Mouse (Mus musculus) heart, postnatal 25 days (tissue): ENCODE data around the gene 1700067K01Rik. TPM values are rescaled to one million over a fixed set of nuclear protein-coding genes. Genes with fewer than 3 reads are reported as not detected.
A peak's percentile ranks its signal among the peaks of the same experiment; 100 is the strongest.

Source experiments
- DNase-seq: peaks from one replicate; pipeline ENCODE4 v3.0.0; 2022; ENCODE audit warnings: low spot score
- intact Hi-C: fragments of 180-260 bp; cut with DNase I; formaldehyde crosslinking; loops from one replicate; pipeline ENCODE4 v1.15.1; 2025
- microRNA-seq: library from miRNA; unstranded; fragments of <30 nt; microRNA quantifications from one replicate; pipeline ENCODE4 v1.2.0, GENCODE M21; 2022
- total RNA-seq, 2 experiments: library from RNA; stranded (reverse); gene quantifications; 2 replicates each; pipeline ENCODE4 v1.2.3; 2021

The 1700067K01Rik gene
- total RNA-seq, 2 experiments from 2014 or later = 0.26 TPM; not detected in 1

- intact Hi-C loops = loop anchor here (2.0 to 5.0 kb wide), 3 partner anchors 22 to 140 kb away; partner anchors contain the start of genes Dcaf15 and Gm10643
- peak; percentile 54 for DNase-seq
These were observed 41.0 kb downstream of the 1700067K01Rik start, which contains the start of gene Il27ra for GRCm38 (mm10) chr8:84042066-84042947. Gene Il27ra, minus strand, starts transcription at chr8:84042589.

- intact Hi-C loops = loop anchor here (2.0 to 5.0 kb wide), 3 partner anchors 22 to 139 kb away; partner anchors contain the start of genes Dcaf15 and Gm10643
- no peak for DNase-seq
These were observed 41.6 kb downstream of the 1700067K01Rik start for GRCm38 (mm10) chr8:84042948-84043342.

- intact Hi-C loops = loop anchor here (5.0 kb wide), 2 partner anchors 58 to 138 kb away; partner anchors contain the start of gene Dcaf15
- no peak for DNase-seq
These were observed 42.8 kb downstream of the 1700067K01Rik start for GRCm38 (mm10) chr8:84044103-84044502.

GRCm38 (mm10) chr8:84044900-84045299 lies 43.6 kb downstream of the 1700067K01Rik start, which contains the start of gene Rln3:
Gene Rln3, minus strand, starts transcription at chr8:84045000.
- intact Hi-C loops = loop anchor here (5.0 kb wide), 2 partner anchors 57 to 137 kb away; partner anchors contain the start of gene Dcaf15
- no peak for DNase-seq

- intact Hi-C loops = no loop called here
- DNase-seq = no peak
These were observed 45.2 kb downstream of the 1700067K01Rik start for GRCm38 (mm10) chr8:84046505-84046904.

GRCm38 (mm10) chr8:84048171-84048570 lies 46.9 kb downstream of the 1700067K01Rik start:
- intact Hi-C loops = no loop called here
- no peak for DNase-seq

GRCm38 (mm10) chr8:84052746-84053145 lies 51.4 kb downstream of the 1700067K01Rik start:
- intact Hi-C loops = no loop called here
- DNase-seq = no peak

GRCm38 (mm10) chr8:84053229-84053628 lies 51.9 kb downstream of the 1700067K01Rik start:
- no peak for DNase-seq
- intact Hi-C loops = no loop called here

Small RNA genes within 50 kb of the gene (microRNA-seq; reads per million reads assigned to microRNA genes)
- 5.8 reads per million, percentile 16 among the genes with 10 or more reads in this experiment for gene Mir1199
- gene Mir8111 = 5.3 reads per million, percentile 14 among the genes with 10 or more reads in this experiment

Other genes with a start within 250 kb of the 1700067K01Rik start
- 10 to 100 TPM; 12.7 to 17.8 TPM for gene Adgrl1, start 101.4 kb upstream of the 1700067K01Rik start, total RNA-seq
- gene Gm10644, start 46.3 kb upstream of the 1700067K01Rik start, total RNA-seq = under 1 TPM; 0.61 to 0.70 TPM
- 1 to 10 TPM; 1.1 to 1.7 TPM for gene Asf1b, start 46.0 kb upstream of the 1700067K01Rik start, total RNA-seq
- gene Prkaca, start 28.5 kb upstream of the 1700067K01Rik start, total RNA-seq = 100 to 1,000 TPM; 353 to 360 TPM
- gene Samd1, start 3.8 kb upstream of the 1700067K01Rik start, total RNA-seq = 10 to 100 TPM; 27.4 to 30.9 TPM
- gene 2210011C24Rik, start 10.7 kb downstream of the 1700067K01Rik start, total RNA-seq = 1 to 10 TPM; 2.8 to 3.1 TPM
- under 1 TPM; 0.28 to 0.36 TPM for gene Palm3, start 20.0 kb downstream of the 1700067K01Rik start, total RNA-seq
- 1 to 10 TPM; 4.0 to 4.2 TPM for gene Il27ra, start 41.1 kb downstream of the 1700067K01Rik start, total RNA-seq
- not detected for gene Rln3, start 43.5 kb downstream of the 1700067K01Rik start, total RNA-seq
- 1 to 10 TPM; 3.2 to 3.3 TPM for gene Gm10643, start 63.6 kb downstream of the 1700067K01Rik start, total RNA-seq
- gene Rfx1, start 65.3 kb downstream of the 1700067K01Rik start, total RNA-seq = 1 to 10 TPM; 8.5 to 9.7 TPM
- 1 to 10 TPM; 5.9 to 7.2 TPM for gene Dcaf15, start 103.3 kb downstream of the 1700067K01Rik start, total RNA-seq
- gene Podnl1, start 124.5 kb downstream of the 1700067K01Rik start, total RNA-seq = not detected
- 10 to 100 TPM; 10.3 to 11.8 TPM for gene Cc2d1a, start 146.4 kb downstream of the 1700067K01Rik start, total RNA-seq
- under 1 TPM; 0.10 to 0.28 TPM for gene 4930432K21Rik, start 146.5 kb downstream of the 1700067K01Rik start, total RNA-seq
- gene Nanos3, start 183.7 kb downstream of the 1700067K01Rik start, total RNA-seq = 1 to 10 TPM in 1 of 2 experiments, under 1 TPM in 1; 0.73 to 1.4 TPM
- gene Zswim4, start 235.6 kb downstream of the 1700067K01Rik start, total RNA-seq = 1 to 10 TPM; 8.2 to 8.8 TPM
- gene D8Ertd738e, start 248.2 kb downstream of the 1700067K01Rik start, total RNA-seq = 100 to 1,000 TPM; 227 to 240 TPM